Mouse (Mus musculus): ENCODE results near the gene Cntn4.

The Cntn4 gene

DNA sequence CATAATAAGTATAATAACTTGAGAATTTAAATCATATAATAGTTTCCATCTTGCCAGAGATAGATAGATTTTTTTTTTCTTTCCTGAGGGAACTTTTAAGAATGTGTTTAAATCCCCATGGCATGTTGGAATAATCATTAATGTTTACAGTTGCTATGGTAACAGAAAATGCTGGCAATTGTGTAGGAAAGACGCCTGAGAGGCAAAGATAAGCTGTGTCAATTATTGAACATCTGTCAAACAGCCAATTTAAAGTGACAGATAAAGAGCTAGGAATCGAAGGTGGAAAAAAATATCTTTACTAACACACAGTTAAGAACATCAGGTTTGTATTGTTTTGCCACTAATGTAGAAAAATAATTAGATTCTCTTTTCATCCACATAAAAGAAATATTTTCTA, 788.3 kb downstream of the Cntn4 start:
- no peak for DNase-seq (ENCODE audit: low read depth)

DNA sequence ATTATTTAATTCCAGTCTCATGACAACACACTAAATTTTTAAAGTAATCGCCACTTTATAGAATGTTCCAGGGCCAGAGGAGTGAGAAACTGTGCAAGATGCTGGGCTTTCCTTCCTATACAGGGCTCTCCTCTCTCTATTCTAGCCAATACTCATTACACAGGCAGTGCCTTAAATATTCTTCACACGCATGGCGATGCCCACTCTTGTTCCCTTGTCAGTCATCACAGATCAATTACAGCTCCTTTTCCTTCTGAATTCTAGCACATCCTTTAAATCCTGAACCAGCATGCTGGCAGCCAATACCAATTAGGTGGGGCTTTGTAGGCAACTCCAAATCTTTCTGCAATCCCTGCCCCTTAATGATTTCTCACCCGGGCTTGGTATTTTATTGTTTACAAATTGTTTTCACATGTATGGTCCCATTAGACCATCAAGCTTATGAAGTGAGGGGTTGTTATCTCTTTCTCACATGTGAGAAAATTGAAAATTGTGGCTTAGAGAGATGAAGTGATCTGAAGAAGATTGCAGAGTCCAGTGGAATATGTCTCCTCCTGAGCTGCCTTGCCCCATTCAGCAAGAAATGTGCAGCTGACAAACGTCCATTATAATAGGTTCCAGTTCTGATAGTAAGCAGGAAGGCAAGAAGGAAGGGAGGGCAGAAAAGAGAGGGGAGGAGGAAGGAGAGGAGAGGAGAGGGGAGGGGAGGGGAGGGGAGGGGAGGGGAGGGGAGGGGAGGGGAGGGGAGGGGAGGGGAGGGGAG, 789.0 kb downstream of the Cntn4 start:
- no peak for DNase-seq (ENCODE audit: low read depth)

DNA sequence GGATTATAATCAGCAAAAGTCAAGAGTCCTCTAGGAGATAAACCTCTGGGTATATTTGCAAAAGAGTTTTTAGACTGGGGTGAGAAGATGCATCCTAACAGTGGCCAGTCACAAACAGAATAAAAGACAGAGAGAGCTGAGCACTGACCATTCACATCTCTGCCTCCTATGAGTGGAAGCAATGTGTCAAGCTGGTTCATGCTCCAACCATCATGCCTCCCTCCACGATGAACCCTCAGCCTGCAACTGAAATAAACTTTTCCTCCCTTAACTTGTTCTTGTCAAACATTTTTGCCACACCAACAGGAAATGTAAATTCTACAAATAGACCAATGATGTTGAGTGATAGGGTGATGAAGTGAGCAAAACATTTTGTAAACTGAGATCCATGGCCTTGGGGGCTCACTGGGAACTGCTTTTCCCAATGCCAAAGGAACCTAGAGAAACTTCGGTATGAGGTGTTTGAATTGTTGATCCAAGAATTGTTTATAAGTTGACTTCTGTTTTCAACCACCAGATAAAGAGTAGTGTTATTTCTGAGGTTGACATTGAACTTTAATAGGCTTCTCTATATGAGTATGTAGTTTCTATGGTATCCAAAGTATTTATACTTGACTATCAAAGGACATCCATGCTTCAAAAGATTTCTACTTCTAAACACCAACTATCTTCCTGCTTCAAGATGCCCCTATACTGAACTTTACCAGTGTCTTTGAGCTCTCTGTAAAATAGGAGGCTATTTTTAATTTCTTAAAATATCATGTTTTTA, 794.6 kb downstream of the Cntn4 start:
- DNase-seq (ENCODE audit: low read depth) = no peak

DNA sequence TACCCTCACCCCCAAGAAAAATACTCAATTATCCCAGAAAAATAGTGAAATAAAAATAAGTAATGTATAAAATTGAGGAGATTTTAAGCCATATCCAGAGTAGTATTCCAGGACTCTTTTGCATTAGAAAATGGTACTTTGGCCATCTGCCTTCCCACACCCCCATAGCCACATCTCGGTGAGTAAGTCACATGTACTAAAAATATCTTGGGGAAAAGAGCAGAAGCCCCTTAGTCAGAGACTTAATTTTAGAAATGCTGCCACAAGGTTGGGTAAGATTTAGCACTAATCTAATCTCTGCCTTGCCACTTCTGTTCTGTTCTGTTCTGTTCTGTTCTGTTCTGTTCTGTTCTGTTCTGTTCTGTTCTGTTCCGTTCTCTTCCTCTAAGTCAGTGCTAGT, 796.4 kb downstream of the Cntn4 start:
- no peak for DNase-seq (ENCODE audit: low read depth)

DNA sequence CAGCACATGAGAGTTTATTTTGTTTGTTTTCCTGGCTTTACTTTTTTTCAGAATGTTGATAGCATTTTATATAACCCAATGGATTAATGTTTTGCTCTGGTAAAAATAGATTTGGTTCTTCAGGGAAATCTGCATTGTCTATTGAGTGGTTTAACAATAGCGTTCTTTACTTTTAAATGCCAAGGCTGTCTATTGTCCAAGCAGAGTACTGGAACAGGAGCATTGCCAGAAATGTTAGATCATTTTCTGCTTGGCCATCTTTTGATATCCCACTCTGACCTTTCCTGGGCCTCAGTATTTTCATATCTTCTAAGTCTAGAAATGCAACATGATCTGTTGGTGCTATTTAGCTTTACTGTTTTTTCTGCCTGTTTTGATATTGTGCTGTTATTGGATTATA, 804.1 kb downstream of the Cntn4 start:
- no peak for DNase-seq (ENCODE audit: low read depth)

DNA sequence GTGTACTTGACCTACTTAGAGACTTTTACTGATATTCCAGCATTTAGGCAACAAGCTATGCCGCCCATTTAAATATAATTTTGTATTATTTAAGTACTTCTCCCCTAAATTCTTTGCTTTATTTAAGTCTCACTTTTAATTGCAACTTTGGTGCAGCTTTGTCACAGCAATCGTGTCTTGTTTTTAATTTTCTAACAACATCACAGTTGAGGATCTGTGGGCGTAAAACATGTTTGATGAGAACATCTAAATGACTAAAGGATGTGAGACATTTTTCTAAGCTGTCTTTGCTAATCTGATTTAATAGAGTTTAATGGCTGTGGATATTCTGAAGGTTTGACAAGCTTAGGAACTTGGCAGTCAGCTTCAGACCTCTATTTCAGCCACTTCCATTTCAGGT, 818.8 kb downstream of the Cntn4 start:
- no peak for DNase-seq (ENCODE audit: low read depth)

DNA sequence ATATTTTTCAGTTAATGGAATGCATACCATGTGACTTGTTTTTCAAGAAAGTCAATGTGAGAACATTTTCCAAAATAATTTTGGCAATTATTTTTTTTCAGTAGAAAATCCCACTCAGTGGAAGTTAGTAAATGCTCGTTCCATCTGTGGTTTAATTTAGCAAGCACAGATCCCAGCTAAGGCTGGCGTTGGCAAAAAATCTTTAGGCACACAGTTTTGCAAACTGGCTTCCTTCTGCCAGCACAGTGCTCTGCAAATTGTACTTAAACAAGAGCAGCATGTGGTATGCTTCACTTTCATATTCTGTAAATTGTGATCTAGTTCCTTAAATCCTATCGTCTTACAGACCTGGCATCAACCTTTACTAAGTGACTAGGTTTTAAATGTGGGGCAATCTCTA, 821.7 kb downstream of the Cntn4 start:
- no peak for DNase-seq (ENCODE audit: low read depth)

DNA sequence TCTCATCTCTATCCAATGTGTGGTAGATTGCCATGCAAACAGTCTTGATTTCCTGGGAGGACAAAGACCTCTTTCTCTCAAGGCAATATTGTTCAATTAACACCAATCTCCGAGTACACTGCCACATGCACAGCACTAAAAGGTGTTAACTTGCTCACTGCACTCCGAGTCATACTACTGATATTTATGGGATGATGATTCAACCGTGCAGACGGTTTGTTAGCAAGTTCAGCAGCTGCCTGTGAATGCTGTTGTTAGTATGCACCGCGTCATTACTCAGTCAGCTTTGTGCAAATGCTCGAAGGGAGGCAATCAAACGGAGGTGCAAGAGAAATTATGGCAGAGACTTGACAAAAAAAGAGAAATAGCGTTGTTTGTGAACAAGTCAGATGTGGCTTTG, 826.5 kb downstream of the Cntn4 start:
- no peak for DNase-seq (ENCODE audit: low read depth)

DNA sequence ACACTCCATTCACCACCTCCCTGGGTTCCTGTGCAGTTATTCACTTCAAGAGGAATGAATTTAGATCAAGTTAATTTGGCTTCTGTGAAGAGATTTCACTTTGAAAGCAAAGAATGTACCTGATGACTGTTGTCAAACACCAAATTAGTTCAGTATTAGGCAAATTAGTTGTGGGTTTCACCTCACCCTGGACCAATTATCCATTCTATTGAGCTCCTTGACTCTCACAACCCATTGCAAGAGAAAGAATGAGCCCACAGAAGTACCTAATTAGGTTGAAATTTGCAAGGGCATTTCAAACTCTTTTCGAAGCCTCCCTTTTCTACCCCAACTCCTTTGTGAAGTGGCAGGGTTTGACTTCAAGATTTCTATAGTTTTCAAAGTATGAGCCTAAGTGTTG, 842.9 kb downstream of the Cntn4 start:
- no peak for DNase-seq (ENCODE audit: low read depth)

DNA sequence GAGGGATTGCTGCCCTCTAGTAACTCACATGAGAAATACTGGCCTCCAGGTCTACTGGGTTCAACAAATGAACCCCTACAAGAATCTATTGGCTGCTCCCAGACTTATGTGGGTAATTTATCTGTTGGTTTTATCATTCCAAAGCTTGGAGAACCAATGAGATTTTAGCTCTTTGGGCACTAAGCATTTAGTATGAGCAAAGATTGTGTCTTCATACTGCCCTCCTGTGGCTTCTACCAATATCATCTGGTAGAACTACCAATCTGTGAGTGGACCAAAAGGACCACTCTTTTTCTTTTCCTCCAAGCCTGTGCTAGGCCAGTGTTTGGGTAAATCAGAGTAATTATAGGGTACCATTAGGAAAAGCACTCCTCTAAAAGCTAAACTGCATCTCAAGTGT, 866.0 kb downstream of the Cntn4 start:
- no peak for DNase-seq (ENCODE audit: low read depth)

DNA sequence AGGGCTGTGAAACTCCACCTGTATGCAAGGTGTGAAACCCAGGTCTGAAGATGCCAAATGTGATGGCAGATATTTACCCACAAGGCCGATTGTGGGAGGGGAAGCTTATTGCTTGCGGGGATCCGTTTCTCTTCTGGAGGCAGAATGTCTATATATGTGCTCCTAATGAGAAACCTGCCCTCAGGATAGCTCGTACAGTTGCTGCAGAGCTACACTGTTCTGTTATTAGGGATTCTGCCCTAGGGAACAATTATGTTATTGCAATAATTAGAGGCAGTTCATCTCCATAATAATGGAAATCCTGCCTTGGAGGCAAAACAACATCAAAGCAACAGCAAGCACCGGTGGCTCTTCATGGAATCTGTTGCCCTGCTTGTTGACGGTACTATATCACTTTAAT, 884.2 kb downstream of the Cntn4 start:
- DNase-seq (ENCODE audit: low read depth) = no peak

DNA sequence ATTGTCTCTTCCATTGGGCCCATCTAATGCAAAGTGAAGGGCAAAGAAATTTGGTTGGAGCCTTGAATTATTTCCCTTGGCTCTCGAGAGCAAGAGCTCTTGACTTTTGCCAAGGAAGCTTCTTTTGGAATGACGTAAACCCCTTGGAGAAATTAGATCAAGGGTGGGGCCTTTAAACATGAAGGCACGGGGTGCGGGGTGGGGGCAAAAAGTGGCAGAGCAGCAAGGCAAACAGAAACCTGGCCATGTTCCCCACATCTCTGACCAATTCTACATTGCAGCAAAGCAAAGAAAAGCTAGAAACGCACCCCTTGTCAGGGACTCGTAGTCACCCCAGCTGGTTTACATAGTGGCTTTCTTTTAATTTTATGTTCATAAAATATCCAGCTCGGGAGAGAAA, 887.9 kb downstream of the Cntn4 start:
- no peak for DNase-seq (ENCODE audit: low read depth)

DNA sequence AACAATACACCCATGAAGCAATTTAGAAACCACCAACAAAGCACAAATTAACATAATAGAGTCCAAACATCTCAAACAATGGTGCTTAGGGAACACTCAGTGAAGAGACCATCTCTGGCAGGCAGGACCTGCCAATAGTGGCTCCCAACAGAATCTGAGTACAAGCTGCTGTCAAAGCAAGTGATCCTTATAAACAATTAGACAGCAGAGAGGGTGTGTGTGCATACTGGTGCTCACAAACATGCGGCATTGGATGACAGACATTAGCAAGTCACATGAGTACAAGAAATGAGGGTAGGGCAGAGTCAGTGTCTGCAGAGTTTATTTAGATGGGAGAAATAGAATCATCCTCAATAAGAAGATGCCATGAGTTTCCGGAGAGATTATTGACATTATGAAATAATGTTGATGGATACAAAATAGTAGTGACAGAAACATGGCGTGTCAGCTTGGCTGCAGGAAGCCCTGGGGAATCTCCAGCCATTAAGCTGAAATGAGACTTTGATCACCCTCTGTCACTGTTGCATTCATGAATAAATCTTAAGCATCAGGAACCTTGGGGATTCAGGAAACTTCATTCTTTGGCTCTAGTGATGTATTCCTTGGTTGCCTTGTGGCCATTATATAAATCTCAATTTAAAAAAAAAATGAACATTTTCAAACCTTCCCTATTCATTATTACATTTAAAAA, 888.5 kb downstream of the Cntn4 start:
- DNase-seq (ENCODE audit: low read depth) = no peak

DNA sequence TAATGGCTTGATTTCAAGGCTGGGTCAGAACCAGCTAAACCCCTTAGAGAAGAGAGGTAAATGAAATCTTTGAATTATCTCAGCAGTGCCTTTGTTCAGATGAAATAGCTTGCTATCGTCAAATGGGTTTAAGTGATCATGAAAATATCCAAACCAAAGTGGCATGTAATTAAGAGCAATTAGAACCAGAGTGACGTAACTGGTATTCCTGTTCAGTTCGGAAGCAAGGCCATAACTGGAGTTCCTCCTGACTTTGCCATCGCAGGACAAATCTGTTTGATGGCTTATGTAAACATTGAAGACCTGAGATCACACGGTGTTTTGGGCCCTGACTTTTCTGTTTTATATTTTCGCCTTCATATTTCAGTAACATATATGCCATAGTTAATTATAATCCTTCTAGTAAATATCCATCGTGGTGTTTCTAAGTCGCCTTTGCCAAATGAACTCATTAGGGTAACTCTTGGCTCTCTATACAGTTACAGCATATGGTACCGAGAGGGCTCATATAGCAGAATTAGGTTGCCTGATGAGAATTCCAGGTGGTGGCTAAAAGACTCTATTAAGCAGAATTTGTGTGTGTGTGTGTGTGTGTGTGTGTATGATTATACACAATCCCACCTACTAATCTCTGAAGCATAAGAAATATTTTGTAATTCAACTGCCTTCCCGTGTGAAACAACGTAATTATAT, 889.6 kb downstream of the Cntn4 start:
- no peak for DNase-seq (ENCODE audit: low read depth)

DNA sequence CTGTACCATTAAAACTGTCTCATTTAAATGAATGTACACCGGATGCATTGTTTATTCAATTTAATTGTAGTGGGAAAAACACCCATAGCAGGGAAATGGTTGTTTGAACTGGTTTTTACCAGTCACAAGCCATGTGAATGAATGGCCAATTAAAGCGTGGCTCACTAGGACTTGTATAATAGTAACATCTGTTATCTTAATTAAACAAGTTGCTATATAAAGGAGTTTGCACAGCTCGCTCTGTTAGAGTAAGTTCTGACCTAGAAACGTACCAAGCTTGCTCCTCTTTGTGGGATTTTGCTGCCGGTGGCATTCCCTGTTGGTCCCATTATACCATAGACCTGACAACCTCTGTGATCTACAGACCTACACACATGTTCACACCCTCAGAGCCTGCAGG, 902.7 kb downstream of the Cntn4 start:
- DNase-seq (ENCODE audit: low read depth) = no peak

DNA sequence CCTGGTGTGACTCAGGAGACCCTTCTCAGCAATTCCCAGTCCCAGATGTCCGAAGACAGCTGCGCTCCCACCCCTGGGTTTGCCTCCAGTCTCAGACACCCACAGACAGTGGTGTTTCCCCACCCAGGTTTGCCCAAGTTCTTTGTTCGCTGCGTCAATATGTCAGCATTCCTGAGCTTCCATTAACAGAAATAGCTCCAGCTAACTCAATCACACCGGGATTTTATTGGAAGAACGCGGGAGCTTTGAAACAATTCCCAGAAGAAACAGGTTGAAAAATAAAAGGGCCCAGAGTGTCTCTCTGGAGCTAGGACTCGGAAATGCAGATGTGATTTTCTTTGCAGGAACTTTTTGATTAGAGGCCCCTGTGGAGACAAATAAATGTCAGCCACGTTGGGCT, 916.3 kb downstream of the Cntn4 start:
- DNase-seq (ENCODE audit: low read depth) = no peak

DNA sequence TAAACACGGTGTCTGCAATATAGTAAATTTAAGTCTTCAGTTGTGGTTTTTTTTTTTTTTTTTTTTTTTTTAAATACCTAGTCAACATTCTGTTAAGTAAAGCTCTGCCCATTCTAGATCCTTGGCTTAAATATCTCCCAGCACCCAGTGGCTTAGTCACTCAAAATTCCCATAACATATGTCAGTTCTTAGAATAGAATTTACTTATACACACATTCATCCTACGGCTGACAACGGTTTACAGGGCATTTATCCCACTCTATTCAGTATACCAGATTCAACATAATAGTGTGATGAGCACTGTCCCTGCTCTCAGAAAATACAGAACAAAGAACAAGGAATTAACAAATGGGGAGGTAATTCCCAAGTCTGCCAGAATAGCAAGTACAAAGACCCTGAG, 939.6 kb downstream of the Cntn4 start:
- no peak for DNase-seq (ENCODE audit: low read depth)

DNA sequence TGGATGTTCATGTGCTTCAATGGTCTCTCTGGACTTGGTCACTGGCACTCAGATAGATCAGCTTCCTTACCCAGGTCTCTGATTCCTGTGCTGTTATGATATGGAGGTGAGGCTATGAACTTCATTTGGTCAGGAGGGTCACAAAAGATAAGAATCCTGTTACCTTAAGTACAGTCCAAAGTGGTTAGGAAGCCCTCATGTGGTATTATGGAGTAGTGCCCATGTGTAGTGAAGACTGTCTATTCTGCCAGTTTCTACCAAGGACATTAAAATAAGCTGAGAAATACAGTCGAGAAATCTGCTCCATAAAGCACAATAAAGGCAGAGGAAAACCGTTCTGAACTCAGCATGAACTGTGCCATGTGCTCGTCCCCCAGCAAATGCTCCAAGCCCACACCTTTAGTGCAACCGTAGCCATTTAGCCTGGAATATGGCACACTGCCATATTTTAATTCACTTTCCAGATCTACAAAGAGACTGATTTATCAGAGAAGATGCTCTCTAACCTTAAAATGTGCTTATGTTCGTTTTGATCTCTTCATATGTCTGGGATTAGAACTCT, 943.8 kb downstream of the Cntn4 start:
- DNase-seq (ENCODE audit: low read depth) = no peak

DNA sequence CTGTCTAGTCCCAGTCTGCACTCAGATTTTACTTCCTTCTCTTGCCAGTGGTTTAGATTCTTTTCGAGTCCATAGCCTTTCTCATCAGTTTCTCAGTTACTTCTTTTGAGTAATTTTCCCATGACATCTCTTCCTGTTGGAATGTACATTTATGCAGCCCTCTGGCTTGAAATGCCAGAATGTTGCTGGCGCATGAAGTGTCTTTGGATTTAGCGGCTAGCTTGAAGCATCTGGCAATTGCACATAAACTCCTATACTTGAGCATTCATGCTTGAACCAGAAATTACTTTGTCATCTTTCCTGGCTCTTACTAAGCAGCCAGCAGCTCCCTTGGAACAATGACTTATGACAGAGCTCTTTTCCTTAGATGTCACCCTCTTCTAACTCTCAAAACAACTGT, 965.6 kb downstream of the Cntn4 start:
- DNase-seq (ENCODE audit: low read depth) = no peak

DNA sequence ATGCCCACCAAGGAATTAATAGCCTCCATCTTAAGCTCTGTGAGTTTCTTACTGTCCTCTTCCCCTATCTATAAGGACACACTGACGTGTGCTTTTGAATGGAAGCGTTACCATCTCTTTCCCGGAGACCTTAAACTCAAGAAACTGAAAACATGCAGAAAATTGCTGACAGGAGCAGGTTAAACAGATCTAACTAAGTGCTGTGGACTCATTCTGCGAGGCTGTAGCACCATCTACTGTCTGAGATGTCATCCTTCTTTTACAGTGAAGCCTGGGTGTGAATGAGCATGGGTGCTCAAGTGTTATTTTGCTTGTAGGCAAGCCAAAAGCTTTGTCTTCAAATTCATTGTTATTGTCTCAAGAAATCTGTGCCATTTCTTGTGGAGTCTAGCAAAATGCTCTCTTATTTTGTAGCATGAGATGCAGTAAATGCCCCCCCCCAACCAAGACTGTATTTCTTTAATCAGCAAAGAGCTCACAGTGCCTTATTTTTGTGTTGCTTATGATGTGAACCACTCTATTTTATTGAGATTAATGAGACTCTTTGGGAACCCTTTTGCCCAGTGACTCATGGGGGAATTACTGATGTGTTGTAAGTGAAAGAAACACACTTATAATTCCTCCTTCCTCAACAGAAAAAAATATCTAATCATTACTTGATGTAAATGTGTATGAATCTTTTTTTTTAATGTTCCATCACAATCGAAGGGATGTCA, 968.2 kb downstream of the Cntn4 start:
- DNase-seq (ENCODE audit: low read depth) = no peak

DNA sequence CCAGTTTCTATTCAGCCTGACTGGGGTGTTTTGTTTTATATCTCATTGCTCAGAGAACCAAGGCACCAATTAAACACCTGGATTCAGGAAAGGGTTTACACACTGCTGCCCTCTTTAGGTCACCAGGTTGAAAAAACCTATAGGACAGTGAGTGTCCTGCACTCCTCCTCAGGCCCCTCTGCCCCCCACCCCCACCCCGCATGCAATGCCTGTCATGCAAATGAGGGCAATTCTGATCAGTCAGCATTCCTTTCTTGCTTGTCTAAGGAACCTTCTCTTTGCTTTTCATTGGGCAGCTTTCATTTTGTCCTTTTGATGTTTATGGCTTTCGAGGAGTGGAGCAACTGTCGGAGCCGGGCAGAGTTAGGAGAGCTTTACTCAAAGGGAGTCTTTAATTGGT, 969.5 kb downstream of the Cntn4 start:
- no peak for DNase-seq (ENCODE audit: low read depth)
